Mouse (Mus musculus) brain, embryonic 14.5 days (tissue): ENCODE measurements at regions not wholly inside any gene's neighbourhood (a gene's known extent, or its start where the extent isn't known, plus 50 kb on each side); places are given as distances from the start of the nearest gene placed in this dataset.

Experiments used
- CTCF ChIP-seq: fragments of 200-500 bp; IDR thresholded peaks from 2 replicates; pipeline ENCODE4 v1.5.1; 2012; ENCODE audit warnings: inconsistent platforms, mild to moderate bottlenecking, moderate library complexity, borderline replicate concordance; ENCODE audit not compliant: insufficient read depth, insufficient read length; ENCODE audit errors: extremely low read depth
- POLR2A ChIP-seq: fragments of 200-500 bp; IDR thresholded peaks from 2 replicates; pipeline ENCODE4 v1.6.1; 2012; ENCODE audit warnings: mild to moderate bottlenecking, inconsistent platforms, borderline replicate concordance; ENCODE audit not compliant: poor library complexity, insufficient read depth, insufficient read length, severe bottlenecking; ENCODE audit errors: extremely low read depth

GRCm38 (mm10) chr10:44763102-44763501 lies 234.8 kb upstream of the Prdm1 start:
- TF ChIP-seq POLR2A (no peak), CTCF (no peak)
